Mouse (Mus musculus) heart, postnatal 10 days (tissue): ENCODE data around the gene Rasl11b. TPM values are rescaled to one million over a fixed set of nuclear protein-coding genes. Genes with fewer than 3 reads are reported as not detected.

Experiments
- DNase-seq, 2 experiments: peaks; one replicate each; pipeline ENCODE4 v3.0.0; 2021
- intact Hi-C: fragments of 180-260 bp; cut with DNase I; formaldehyde crosslinking; loops from one replicate; pipeline ENCODE4 v1.15.1; 2025
- total RNA-seq, 2 experiments: library from RNA; stranded (reverse); gene quantifications; 2 replicates each; pipeline ENCODE4 v1.2.3; 2021

The Rasl11b gene
- total RNA-seq, 2 experiments from 2014 or later = 46.0 to 59.9 TPM

DNA sequence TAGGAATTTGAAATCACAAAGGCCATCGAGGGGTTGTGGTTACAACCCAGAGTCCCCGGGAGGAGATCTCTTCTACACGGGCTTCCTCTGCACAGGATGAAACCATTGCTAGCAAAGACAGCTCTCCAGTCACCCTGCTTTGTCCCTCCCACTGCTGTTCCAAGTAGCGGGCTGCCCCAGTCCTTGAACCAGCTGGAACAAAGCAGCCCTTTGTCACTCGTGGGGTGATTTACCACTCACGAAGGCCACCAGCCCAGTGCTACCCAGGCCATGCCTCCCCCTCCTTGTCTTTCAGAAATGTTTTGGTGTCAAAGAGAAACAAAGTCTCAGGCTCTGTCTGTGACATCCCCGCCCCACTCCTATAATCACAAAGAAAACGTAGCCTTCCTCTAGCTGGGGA lies 10.4 kb downstream of the Rasl11b start:
- peak in 1 of 2 experiments; percentile 28 for DNase-seq
- intact Hi-C loops = loop anchor here (5.0 kb wide), 2 partner anchors 47 to 203 kb away; no protein-coding TSS in a partner anchor

DNA sequence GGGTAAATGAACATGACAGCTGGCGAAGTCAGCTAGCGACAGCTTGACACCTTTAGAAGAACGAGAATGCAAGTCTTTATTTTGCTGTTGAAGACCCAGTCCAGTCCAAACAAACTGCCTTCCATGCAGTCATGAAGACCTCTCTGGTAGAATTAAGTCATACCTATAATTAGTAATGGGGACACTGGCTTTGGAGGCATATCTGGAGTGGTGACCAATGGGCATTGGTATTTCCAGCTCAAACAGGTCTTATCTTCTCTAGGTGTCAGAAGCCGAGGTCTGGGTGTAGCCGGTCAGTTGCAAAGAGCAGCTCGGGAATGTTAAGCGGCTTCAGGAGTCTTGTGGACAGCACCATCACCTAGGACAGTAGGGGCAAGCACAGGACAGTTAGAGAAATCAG lies 11.0 kb downstream of the Rasl11b start:
- DNase-seq = peak; percentile 59 to 80
- intact Hi-C loops = loop anchor here (2.0 to 5.0 kb wide), 3 partner anchors 46 to 204 kb away; no protein-coding TSS in a partner anchor

DNA sequence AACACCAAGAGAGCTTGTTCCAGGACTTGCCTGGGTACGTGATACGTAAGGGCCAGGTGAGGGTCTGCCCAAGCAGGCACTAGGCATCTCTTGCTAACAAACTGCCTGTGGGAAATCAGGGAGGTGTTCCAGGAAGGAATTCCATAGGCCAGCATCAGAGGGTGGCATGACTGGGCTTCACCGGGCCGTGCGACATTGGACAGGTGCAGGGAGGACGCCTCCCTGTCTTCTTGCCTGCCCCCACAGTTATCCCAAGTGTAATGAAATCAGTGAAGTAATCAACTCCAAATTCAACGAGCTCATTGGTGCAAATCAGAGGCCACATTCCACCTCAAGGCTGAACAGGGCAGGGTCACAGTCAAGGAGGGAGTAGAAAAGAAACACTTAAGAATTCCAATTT lies 11.6 kb downstream of the Rasl11b start:
- no peak for DNase-seq
- intact Hi-C loops = loop anchor here (2.0 to 5.0 kb wide), 3 partner anchors 46 to 204 kb away; no protein-coding TSS in a partner anchor

DNA sequence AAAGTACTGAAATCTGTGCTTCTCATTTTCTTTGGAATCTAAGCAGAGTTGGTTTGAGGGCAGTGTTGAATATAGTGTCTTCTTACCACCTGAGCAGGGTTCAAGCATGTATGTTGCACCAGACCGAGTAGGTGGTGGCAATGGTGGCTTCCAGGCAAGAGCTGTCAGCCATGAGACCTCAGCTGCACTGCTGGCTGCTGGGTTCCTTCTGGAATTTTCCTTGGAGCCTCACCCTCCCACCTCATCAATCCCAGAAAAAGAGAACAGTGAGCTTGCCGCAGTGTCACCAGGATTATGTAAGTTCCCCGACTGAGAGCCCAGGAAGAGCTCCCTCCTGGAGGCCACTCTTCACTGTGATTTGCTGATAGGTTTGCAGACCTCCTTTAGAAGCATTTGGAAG lies 12.1 kb downstream of the Rasl11b start:
- intact Hi-C loops = loop anchor here (2.0 to 5.0 kb wide), 3 partner anchors 45 to 205 kb away; no protein-coding TSS in a partner anchor
- DNase-seq = no peak

DNA sequence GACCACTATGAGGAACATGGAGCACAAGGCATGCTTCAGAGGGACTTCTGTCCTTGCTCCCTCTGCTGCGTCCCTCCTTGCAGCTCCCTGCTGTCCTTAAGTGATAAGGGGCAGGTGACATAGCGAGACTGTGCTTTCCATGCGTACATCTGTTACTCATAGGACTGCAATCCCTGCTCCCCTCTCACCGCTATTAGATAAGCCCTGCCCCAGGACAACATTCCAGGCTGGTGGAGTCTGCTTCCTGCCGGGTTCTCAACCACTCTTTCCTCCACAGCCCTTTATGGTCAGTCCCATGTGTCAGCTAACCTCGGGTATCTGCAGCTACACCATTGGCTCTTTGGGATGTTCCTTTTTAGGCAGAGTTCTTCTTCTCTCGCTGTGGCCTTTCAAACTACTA lies 13.4 kb downstream of the Rasl11b start:
- intact Hi-C loops = loop anchor here (5.0 kb wide), 2 partner anchors 44 to 206 kb away; no protein-coding TSS in a partner anchor

DNA sequence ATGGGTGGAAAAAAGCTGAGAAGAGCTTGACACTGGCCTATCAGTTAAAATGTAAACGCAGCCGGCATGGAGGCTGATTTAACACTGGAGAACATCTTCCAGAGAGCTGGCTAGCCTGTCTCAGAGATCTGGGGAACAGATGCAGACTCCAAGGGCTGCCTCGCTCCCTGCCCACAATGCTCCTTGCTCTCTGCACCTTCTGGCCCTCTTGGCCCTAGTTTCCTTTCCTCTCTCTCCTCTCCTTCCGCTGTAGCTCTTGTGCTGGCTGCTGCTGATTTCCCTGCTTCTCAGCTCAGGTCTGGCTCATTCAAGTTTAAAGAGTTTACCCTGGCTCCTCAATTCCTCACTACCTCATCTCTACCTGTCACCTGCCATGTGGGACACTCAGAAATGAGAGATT lies 14.6 kb downstream of the Rasl11b start:
- DNase-seq = no peak
- intact Hi-C loops = loop anchor here (5.0 kb wide), 2 partner anchors 43 to 207 kb away; no protein-coding TSS in a partner anchor

More for the DNA sequence above, 13.4 kb downstream of the Rasl11b start:
- DNase-seq = peak in 1 of 2 experiments; percentile 20

DNA sequence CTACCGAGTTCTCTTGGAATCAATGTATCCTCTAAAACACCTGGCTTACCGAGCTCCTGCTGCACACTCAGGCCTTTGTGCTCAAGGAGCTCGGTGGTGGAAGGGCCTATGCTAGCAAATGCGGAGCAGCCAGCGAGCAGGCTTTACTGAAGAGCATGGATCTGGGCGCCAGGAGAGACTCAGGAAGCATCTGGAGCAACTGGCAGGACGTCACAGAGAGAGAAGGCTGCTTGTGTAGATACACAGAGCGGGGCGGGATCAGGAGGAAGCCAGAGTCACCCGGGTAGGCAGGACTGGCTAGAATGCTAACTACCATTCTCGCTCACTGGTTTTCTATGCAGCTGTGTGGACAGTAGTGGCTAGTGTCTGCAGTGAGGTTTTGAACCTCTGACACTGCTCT lies 16.3 kb downstream of the Rasl11b start:
- intact Hi-C loops = no loop called here
- DNase-seq = peak; percentile 34 to 52

DNA sequence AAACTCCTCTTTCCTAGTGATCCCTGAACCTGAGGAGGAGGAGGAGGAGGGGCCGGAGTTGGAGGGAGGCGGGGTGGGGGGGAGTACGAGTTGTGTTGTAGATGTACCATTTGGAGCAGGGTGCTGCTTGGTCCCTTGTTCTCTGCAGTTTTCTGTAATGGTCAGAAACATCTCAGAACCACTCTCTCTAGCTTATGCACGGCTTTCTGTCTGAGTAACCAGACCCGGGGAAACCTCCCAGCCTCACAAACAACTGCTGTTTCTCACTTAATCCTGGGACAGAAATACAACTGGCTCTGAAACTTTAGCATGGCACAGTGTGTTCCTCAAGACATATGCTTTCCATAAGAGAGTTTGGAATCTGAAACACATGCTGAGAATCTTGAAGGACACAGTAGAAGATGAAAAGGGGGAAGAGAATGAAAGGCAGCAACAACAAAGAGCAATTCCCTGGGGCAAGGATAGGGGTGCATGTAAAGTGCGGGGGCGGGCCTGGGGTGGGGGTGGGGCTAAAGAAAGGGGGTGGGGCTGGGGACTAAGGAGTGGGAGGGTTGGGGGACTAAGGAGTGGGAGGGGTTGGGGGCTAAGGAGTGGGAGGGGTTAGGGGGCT lies 19.5 kb downstream of the Rasl11b start:
- no peak for DNase-seq
- intact Hi-C loops = no loop called here

DNA sequence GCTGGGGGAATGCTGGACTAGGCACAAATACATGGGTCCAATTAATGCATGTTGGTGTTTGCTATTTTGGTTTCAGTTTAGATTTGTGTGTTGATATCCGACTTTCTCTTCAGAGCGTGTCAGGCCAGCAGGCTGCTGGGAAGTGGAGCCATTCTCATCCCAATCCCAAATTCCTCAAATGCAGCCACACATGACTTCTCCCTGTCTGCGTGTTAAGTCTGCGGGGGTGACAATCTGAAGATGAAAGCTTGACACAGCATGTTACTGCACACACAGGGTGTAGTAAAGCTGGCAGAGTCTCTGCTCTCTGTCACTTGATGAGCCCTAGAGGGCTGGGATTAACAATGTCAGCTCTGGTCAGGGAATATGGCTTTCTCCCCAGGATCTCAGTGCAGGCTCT lies 20.0 kb downstream of the Rasl11b start:
- no peak for DNase-seq
- intact Hi-C loops = no loop called here

DNA sequence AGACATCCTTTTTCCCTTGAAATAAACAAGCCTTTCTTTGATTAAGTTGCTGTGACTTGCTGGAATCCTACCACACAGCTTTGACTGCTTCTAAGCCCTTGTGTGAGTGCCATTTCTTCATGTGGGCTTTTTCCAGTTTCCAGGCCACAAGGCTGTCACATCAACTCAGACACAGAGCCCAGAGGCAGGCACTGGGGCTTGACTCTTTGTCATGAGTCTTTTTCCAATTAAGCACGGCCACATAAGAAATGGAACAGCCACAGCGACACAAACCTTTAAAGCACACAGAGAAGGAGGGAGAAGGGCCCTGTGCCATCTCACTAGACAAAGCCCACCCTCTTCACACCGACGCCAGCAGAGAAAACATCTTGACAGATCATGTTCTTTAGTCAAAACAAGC lies 23.4 kb downstream of the Rasl11b start:
- no peak for DNase-seq
- intact Hi-C loops = no loop called here

DNA sequence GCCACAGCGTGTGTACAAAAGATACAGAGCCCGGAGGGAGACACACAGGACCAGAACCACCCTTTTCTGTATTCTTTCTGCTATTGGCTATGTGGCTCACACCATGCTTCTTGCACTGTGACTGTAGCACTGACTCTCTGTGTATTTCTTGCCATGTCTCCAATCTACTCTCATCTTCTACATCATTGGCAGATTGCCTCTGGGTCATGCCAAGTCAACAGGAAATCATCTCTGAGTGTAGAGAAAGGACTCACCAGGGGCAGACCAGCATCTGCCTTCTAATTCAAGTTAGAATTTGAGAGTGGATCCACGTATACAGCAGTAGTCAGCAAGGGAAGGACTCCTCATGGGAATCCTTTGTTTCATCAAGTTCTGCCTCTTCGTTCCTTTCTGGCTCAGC lies 27.5 kb downstream of the Rasl11b start:
- DNase-seq = no peak
- intact Hi-C loops = no loop called here

DNA sequence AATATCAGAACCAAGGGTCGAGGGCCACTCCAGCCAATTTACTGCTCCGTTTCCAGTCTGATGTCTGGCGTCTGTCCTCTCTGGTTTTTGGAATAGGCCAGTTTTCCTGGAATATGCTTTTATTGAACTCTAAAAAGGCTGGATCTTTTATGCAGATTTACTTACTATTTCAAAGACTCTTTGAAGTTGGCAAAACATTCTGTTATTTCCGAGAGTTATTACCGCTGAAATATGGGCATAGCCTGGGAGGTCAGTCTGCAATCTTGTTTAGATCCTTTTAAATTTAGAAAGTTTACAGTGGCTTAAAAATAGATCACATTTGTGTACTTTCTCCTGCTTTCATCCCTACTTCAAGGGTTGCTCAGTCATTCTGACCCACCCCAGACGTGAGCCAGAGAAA lies 29.4 kb downstream of the Rasl11b start:
- no peak for DNase-seq
- intact Hi-C loops = no loop called here

DNA sequence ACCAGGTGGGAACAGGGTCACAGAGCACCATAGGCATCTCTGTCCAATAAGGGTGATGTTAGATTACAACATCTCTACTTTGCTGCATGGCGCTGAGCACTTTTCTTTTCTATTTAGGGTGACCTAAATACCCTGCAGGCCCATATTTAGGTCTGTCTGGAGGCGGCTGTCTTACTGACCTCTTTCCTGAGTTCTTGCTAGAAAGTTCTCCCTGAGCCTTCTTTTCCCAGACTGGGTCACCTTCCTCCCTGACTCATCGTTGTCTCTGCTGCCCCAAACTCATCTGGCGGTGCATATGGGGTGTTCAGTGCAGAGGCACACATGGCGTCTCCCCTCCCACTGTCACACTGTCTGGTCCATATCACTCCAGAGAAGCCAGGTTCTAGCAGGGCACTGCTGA lies 31.1 kb downstream of the Rasl11b start:
- no peak for DNase-seq
- intact Hi-C loops = no loop called here

DNA sequence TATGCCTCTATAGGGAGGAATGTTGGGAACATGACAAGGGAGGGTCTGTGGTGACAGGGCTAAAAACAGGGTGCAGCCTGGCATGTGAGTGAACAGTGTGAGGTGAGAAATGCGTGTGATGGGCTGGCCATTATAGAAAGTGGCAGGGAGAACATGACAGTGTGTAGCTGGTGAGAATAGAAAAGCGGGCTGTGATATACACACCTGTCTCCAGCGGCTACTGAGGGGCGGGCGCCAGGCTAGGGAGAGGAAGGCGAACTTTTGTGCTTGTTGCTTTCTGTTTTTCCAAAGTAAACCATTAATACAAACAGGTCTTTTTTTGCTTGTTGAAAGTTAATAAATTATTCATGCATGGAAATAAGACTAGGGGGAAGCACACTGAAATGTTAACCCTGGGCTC lies 32.3 kb downstream of the Rasl11b start:
- no peak for DNase-seq
- intact Hi-C loops = no loop called here

DNA sequence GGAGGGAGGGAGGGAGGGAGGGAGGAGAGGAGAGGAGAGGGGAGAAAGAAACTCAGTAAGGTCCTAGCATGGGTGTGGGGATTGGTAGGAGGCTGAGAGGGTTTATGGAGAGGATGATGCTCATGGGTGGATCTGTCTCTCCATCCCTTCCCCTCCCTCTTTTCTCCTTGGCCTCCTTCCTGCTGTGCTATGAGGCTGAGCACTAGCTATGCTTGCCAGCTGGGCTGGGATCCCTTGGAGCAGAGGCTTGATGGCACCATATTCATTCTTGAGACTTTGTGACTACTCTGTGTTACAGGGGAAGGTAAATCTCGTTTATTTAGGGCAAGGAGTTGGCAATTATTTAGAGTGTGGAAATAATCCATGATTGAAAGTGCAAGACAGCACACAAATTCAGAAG lies 33.9 kb downstream of the Rasl11b start:
- intact Hi-C loops = no loop called here
- DNase-seq = peak in 1 of 2 experiments; percentile 36

DNA sequence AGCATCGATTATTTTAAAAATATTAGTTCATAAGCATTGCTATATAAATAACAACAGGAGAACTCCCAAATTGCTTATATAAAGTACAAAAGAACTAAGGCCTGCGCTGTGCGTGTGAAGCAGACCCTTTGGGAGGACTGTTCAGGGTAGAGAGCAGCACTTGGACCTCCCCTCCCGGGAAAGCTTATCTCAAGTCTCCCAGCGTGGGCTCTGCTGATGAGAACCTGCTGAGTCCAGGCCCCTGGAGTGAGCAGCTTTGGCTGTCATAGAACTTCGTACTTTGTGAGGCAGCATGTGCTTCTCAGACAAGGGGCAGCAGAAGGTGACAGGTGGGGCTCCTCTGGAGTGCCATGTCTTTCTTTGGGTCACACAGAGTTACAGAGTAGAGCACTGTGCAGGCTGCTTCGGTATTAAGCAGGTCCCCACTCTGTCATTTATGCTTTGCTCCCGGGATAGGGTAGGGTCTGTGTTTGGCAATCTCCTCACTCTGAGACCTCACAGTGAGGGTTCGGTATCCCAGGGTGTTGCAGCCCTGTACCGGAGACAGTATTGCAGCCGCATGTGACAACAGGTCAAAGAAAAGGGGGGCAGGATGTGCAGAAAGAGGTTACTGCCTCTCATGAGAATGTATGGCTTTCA lies 34.8 kb downstream of the Rasl11b start:
- intact Hi-C loops = no loop called here
- no peak for DNase-seq

DNA sequence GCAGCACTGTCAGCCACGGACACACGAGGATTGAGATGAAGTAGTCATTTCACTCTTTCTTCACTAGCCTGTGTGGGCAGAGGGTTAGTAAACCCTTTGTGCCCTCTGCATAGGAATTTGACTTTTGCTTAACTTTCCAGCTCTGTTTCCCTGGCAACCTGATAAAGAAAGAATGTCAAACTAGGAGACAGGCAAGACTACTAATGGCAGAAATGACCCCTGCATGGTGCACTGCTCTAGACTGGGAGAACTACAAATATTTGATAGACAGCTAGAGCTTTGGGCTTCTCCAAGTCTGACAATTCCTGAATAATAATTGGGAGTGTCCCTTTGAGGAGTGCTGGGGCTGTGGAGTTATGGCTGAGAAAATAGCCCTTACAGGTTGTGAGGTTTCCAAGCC lies 35.4 kb downstream of the Rasl11b start:
- peak in 1 of 2 experiments; percentile 28 for DNase-seq
- intact Hi-C loops = no loop called here

DNA sequence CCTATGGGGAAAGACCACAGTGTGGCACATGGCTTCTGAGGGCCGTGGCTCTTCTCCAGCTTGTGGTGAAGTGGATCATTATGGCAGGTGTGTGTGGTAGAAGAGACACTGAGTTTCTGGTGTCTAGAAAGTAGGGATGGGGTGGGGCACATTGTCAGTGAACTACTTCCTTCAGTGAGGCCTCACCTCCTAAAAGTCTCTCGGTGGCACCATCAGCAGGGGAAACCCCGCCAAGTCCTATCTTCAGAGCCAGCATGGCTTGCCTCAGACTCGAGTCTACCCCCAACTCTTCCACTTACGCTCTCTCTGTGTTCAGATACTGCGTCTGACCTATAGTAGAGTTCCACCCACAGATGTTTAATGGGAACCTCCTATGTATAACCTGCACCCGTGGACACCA lies 38.7 kb downstream of the Rasl11b start:
- DNase-seq = no peak
- intact Hi-C loops = no loop called here

DNA sequence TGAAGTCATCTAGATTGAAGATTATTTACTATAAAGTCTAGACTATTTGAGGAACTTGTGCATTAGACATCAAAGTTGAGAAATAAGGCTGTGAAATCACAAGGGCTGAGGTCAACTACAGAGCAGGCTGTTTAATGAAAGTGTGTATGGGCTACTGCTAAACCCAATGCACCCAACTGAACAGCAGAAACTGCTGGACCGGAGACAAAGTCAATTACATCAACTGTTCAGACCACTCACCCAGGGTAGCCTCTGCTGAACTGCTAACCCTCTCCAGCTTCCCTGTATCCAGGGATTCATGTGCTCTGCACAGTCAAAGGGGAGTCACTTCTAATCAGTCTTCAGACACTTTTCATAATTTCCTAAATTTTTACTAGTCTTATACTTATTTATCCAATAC lies 44.3 kb downstream of the Rasl11b start:
- no peak for DNase-seq
- intact Hi-C loops = no loop called here

DNA sequence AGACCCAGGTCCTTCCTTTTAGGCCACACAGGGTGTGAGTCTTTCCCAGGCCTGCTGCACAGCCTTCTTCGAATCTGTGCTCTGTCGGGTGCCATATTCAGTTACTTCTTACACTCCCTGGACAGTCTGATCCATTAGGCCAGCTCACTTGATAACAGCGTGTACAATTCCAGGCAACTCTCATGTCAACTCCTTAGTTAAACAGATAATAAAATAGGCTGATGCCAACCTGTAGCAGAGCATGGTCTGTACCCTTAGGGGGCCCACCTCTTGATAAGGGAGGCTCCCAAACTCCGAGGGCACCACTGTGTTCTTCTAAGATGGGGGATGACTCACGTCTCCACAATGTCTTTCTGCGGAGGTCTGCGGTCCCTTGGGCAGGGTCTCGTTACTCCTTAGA lies 45.2 kb downstream of the Rasl11b start:
- intact Hi-C loops = no loop called here

DNA sequence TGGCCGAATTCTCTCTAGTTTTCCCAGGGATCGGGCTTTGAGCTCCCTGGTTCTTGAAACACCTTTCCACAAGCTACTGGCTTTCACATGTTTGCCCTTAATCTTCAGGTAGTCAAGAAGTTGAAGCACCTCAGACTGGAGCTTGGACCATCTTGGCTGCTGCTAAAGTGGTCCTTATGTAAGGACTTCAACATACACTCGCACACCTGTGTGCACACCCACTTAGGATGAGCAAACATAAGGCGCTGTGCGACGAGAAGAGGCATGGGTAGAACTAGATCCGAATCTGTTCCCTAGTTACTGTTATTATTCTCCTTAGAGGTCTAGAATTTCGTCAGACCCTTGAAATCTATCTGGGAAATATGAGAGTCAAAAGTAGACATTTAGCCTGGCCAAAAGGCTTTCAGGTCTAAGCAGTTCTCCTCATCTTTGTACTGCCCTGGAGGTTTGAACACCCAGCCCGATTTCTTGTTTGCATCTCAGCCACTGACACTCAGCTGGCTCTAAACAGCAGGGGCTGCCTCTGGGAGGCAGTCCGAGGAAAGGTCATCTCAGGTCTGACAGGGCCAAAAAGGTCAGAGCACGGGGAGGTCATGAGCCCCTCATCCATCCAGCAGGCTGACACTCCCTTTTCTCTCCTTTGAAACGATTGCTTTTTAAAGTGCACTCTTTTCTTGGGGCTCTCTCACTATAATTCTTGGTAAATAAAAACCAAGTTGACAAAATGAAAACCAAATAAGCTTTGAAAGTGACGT lies 46.0 kb downstream of the Rasl11b start:
- intact Hi-C loops = no loop called here

More for the DNA sequence above, 45.2 kb downstream of the Rasl11b start:
- no peak for DNase-seq

DNA sequence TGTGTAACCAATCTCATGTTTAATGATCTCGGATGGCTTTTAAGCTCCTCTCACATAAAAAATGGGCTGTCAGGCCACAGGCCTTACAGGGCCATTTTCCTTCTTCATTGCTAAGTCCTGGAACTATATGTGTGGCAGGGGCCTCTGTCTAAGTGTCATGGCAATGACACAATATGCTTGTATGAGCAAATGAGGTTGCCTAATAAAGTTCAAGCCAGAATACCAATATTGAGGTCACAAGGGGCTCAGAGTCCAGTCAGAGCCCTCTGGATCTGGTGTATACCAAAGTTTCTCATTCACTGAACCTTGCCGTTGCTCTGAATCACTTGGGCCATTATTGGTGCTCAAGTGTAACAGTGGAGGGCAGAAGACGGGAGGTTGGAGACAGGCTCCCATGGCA lies 47.6 kb downstream of the Rasl11b start:
- DNase-seq = no peak
- intact Hi-C loops = no loop called here

More for the DNA sequence above, 46.0 kb downstream of the Rasl11b start:
- DNase-seq = no peak
